Mouse (Mus musculus): ENCODE measurements at regions not wholly inside any gene's neighbourhood (a gene's known extent, or its start where the extent isn't known, plus 50 kb on each side); places are given as distances from the start of the nearest gene placed in this dataset.

DNA sequence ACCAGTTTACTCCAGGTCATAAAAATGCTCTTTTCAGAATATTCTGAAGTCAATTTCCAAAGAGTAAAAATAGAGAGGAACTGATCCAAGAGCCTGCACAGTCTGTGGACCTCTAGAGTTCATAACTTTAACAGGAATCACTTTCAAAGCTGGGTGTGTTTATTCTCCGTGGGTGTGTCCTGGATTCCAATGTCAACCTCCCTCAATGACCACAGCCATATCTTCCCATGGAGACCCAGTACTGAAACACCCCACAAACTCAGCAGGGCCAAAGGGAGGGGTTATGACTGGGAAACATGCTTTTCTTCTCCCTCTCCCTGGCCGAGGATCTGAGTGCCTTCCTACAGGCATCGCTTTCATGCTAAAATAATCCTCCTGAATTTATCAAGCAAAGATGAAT is 87.6 kb upstream of the Plekhg1 start:
- H3K9me3 ChIP-seq (ENCODE audit: control insufficient read depth, low read length) = no peaks in the 10 kb centered on the region
- no peak overlapping the region for H3K9ac ChIP-seq (replicated peaks; ENCODE audit: low read length)
- WGBS = 83% methylated on average over 3 of the region's 3 CpGs
- no peak overlapping the region for H3K27ac ChIP-seq (replicated peaks; ENCODE audit: low read depth, low read length)
- ATAC-seq (ENCODE audit: low FRiP score, low TSS enrichment) (no peak), DNase-seq (no peak)
- no peaks in the 10 kb centered on the region for H3K36me3 ChIP-seq (ENCODE audit: control insufficient read depth, insufficient read depth, low read length)
- H3K27me3 ChIP-seq (ENCODE audit: control insufficient read depth, insufficient read depth, low read length) = no peaks in the 10 kb centered on the region
- no peak overlapping the region for H3K4me2 ChIP-seq (ENCODE audit: low read length)
- no peak overlapping the region for H3K4me3 ChIP-seq (replicated peaks; ENCODE audit: low read depth, low read length)
- H3K4me1 ChIP-seq (ENCODE audit: control insufficient read depth, insufficient read depth, low read length) = no peaks in the 10 kb centered on the region

DNA sequence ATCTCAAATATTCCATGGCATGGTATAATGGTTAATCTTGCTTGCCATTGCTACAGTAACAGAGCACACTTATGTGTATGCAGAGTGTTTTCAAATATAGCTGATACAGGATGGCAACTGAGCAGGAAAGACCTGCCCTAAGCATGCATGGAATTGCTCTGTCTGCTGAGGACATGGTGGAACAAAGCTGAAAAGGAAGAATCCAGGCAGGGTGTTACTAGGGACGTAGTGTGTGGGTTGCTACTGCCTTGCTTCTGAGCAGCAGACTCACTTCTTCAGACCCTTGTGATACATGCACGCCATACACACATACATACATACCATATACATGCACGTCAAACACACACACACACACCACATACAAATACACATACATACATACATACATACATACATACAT is 84.1 kb upstream of the Plekhg1 start:
- WGBS = 91% methylated on average over 3 of the region's 3 CpGs
- no peaks in the 10 kb centered on the region for H3K4me1 ChIP-seq (ENCODE audit: control insufficient read depth, insufficient read depth, low read length)
- no peak overlapping the region for H3K27ac ChIP-seq (replicated peaks; ENCODE audit: low read depth, low read length)
- no peak for ATAC-seq (ENCODE audit: low FRiP score, low TSS enrichment)
- H3K9me3 ChIP-seq (ENCODE audit: control insufficient read depth, low read length) = no peaks in the 10 kb centered on the region
- H3K36me3 ChIP-seq (ENCODE audit: control insufficient read depth, insufficient read depth, low read length) = no peaks in the 10 kb centered on the region
- DNase-seq = no peak
- no peak overlapping the region for H3K4me2 ChIP-seq (ENCODE audit: low read length)
- no peaks in the 10 kb centered on the region for H3K27me3 ChIP-seq (ENCODE audit: control insufficient read depth, insufficient read depth, low read length)
- H3K4me3 ChIP-seq (replicated peaks; ENCODE audit: low read depth, low read length) = no peak overlapping the region
- no peak overlapping the region for H3K9ac ChIP-seq (replicated peaks; ENCODE audit: low read length)

DNA sequence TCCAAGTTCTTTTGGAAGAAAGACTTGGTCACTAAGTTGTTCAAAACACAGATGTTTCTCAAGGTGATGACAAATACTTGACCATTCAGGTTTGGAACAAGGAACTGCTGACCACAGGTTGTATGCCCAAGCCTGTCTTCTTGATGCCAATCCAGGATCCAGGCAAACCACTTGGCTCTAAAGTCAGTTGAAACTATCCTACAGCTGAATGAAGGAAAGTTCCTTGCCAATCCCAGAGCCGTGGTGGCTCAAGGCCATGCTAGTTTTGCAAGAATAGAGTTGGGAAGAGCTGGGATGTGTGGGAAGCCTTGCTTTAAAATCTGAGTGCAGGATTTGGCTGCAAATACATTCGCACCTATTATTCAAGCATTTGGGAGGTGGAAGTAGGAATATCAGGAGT is 78.0 kb upstream of the Plekhg1 start:
- no peak overlapping the region for H3K4me3 ChIP-seq (replicated peaks; ENCODE audit: low read depth, low read length)
- DNase-seq (no peak), ATAC-seq (ENCODE audit: low FRiP score, low TSS enrichment) (no peak)
- H3K27me3 ChIP-seq (ENCODE audit: control insufficient read depth, insufficient read depth, low read length) = no peaks in the 10 kb centered on the region
- no peak overlapping the region for H3K4me2 ChIP-seq (ENCODE audit: low read length)
- H3K4me1 ChIP-seq (ENCODE audit: control insufficient read depth, insufficient read depth, low read length) = no peaks in the 10 kb centered on the region
- no peak overlapping the region for H3K9ac ChIP-seq (replicated peaks; ENCODE audit: low read length)
- H3K27ac ChIP-seq (replicated peaks; ENCODE audit: low read depth, low read length) = no peak overlapping the region
- no peaks in the 10 kb centered on the region for H3K36me3 ChIP-seq (ENCODE audit: control insufficient read depth, insufficient read depth, low read length)
- H3K9me3 ChIP-seq (ENCODE audit: control insufficient read depth, low read length) = no peaks in the 10 kb centered on the region
- 85% methylated on average over 2 of the region's 2 CpGs for WGBS

DNA sequence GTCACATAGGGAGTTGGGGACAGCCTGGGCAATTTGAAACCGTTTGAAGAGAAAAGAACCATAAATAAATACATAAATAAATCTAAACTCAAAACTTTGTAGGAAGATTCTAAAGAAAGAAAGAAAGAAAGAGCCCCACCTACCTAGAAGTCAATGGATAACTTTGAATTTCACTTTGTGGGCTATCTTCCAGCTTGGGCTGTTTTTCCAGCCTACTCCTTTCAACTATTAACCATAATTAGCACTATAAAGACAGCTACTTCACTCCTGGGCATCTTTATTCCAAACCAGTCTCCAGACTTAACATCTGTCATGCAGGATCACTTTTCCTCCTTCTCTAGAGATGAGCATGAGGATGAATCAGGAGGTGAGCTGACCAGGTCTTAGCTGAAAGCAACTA is 77.6 kb upstream of the Plekhg1 start:
- Histone ChIP-seq H3K4me1 (ENCODE audit: control insufficient read depth, insufficient read depth, low read length) (no peaks in the 10 kb centered on the region), H3K9ac (replicated peaks; ENCODE audit: low read length) (no peak overlapping the region), H3K4me2 (ENCODE audit: low read length) (no peak overlapping the region), H3K27ac (replicated peaks; ENCODE audit: low read depth, low read length) (no peak overlapping the region), H3K27me3 (ENCODE audit: control insufficient read depth, insufficient read depth, low read length) (no peaks in the 10 kb centered on the region), H3K36me3 (ENCODE audit: control insufficient read depth, insufficient read depth, low read length) (no peaks in the 10 kb centered on the region), H3K4me3 (replicated peaks; ENCODE audit: low read depth, low read length) (no peak overlapping the region), H3K9me3 (ENCODE audit: control insufficient read depth, low read length) (no peaks in the 10 kb centered on the region)
- ATAC-seq (ENCODE audit: low FRiP score, low TSS enrichment) (no peak), DNase-seq (no peak)
- WGBS = 90% methylated on average over 1 of the region's 1 CpGs

- no peak for DNase-seq
- ATAC-seq (ENCODE audit: low FRiP score, low TSS enrichment) = no peak
- H3K4me3 ChIP-seq (replicated peaks; ENCODE audit: low read depth, low read length) = no peak overlapping the region
- H3K36me3 ChIP-seq (ENCODE audit: control insufficient read depth, insufficient read depth, low read length) = no peaks in the 10 kb centered on the region
- no peaks in the 10 kb centered on the region for H3K4me1 ChIP-seq (ENCODE audit: control insufficient read depth, insufficient read depth, low read length)
- H3K4me2 ChIP-seq (ENCODE audit: low read length) = no peak overlapping the region
- no peaks in the 10 kb centered on the region for H3K9me3 ChIP-seq (ENCODE audit: control insufficient read depth, low read length)
- H3K27ac ChIP-seq (replicated peaks; ENCODE audit: low read depth, low read length) = no peak overlapping the region
- H3K9ac ChIP-seq (replicated peaks; ENCODE audit: low read length) = no peak overlapping the region
- no peaks in the 10 kb centered on the region for H3K27me3 ChIP-seq (ENCODE audit: control insufficient read depth, insufficient read depth, low read length)
These were observed 76.9 kb upstream of the Plekhg1 start for GRCm38 (mm10) chr10:3663296-3663695.

DNA sequence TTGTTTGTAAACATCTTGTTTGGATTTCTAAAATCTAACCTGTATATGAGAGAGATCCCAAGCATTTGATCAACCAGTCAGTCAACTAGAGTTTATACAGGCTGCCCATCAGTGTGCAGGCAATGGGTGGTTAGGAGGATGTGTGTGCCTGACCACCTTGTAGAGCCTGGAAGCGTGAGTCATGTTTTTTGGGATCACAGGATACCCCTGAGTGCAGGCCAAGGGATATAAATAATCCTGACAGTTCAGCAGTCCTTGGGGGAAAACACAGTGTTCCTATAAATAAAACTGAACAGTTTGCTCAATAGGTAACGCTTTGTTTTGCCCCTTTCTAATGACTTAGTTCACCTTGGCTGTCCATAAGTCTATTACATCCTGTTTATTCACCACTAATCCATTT is 55.7 kb upstream of the Plekhg1 start:
- no peak overlapping the region for H3K27ac ChIP-seq (replicated peaks; ENCODE audit: low read depth, low read length)
- ATAC-seq (ENCODE audit: low FRiP score, low TSS enrichment) = no peak
- no peaks in the 10 kb centered on the region for H3K4me1 ChIP-seq (ENCODE audit: control insufficient read depth, insufficient read depth, low read length)
- whole genome bisulfite sequencing = 87% methylated on average over 2 of the region's 2 CpGs
- H3K36me3 ChIP-seq (ENCODE audit: control insufficient read depth, insufficient read depth, low read length) = no peaks in the 10 kb centered on the region
- DNase-seq = no peak
- H3K9me3 ChIP-seq (ENCODE audit: control insufficient read depth, low read length) = no peaks in the 10 kb centered on the region
- H3K27me3 ChIP-seq (ENCODE audit: control insufficient read depth, insufficient read depth, low read length) = no peaks in the 10 kb centered on the region
- no peak overlapping the region for H3K4me3 ChIP-seq (replicated peaks; ENCODE audit: low read depth, low read length)
- no peak overlapping the region for H3K4me2 ChIP-seq (ENCODE audit: low read length)
- H3K9ac ChIP-seq (replicated peaks; ENCODE audit: low read length) = no peak overlapping the region

Measured in midbrain, embryonic 14.5 days (tissue).